Mouse (Mus musculus) forebrain, embryonic 14.5 days (tissue): ENCODE measurements around the gene Afp. TPM values are rescaled to one million over a fixed set of nuclear protein-coding genes. Genes with fewer than 3 reads are reported as not detected.

ENCODE experiments used
- ATAC-seq: fragments of 200-750 bp; cut with Nextera tagmentation; 2 replicates; pipeline ENCODE4 v1.8.0; 2017; ENCODE audit warnings: mild to moderate bottlenecking, moderate library complexity
- DNase-seq: peaks from one replicate; pipeline ENCODE4 v3.0.0-alpha.2; 2015; ENCODE audit warnings: low spot score
- H3K27ac ChIP-seq: fragments of 300-500 bp; sonication (generic); 2 replicates; pipeline ENCODE4 v1.5.1; 2014; ENCODE audit warnings: low read depth, mild to moderate bottlenecking, control low read depth, low read length, moderate library complexity
- H3K27me3 ChIP-seq: fragments of 300-500 bp; sonication (generic); replicated peaks from 2 replicates; pipeline ENCODE4 v1.6.1; 2014; ENCODE audit warnings: low read length, control low read depth, mixed read lengths; ENCODE audit not compliant: control insufficient read depth, insufficient read depth
- H3K36me3 ChIP-seq: fragments of 300-500 bp; sonication (generic); 2 replicates; pipeline ENCODE4 v1.6.1; 2014; ENCODE audit warnings: low read length, control low read depth; ENCODE audit not compliant: control insufficient read depth, insufficient read depth
- H3K4me1 ChIP-seq: fragments of 300-500 bp; sonication (generic); 2 replicates; pipeline ENCODE4 v1.6.1; 2014; ENCODE audit warnings: antibody characterized with exemption, low read length, control low read depth; ENCODE audit not compliant: control insufficient read depth, insufficient read depth
- H3K4me2 ChIP-seq: fragments of 300-500 bp; sonication (generic); 2 replicates; pipeline ENCODE4 v1.6.1; 2014; ENCODE audit warnings: mild to moderate bottlenecking, control low read depth, low read length
- H3K4me3 ChIP-seq: fragments of 300-500 bp; sonication (generic); 2 replicates; pipeline ENCODE4 v1.5.1; 2014; ENCODE audit warnings: low read depth, low read length, control low read depth
- H3K9ac ChIP-seq: fragments of 300-500 bp; sonication (generic); 2 replicates; pipeline ENCODE4 v1.6.1; 2014; ENCODE audit warnings: mild to moderate bottlenecking, low read length, control low read depth, moderate library complexity
- H3K9me3 ChIP-seq: fragments of 300-500 bp; sonication (generic); replicated peaks from 2 replicates; pipeline ENCODE4 v1.6.1; 2016; ENCODE audit warnings: low read length, control low read depth, mixed read lengths; ENCODE audit not compliant: control insufficient read depth
- whole genome bisulfite sequencing: fragments of 180-500 bp; shearing (Covaris S2); extraction: QIAGEN DNeasy Blood & Tissue Kit; methylation state at CpG from one replicate; pipeline ENCODE4 v1.1.7; 2014; 5-methylcytosine and 5-hydroxymethylcytosine counted together
- polyA plus RNA-seq: library from polyadenylated mRNA; unstranded; fragments of >200 nt; fragmentation: Nextera tagmentation; extraction: Ambion mirVana; gene quantifications from 2 replicates; pipeline ENCODE4 v1.2.1, GENCODE M21; 2014

Afp gene
- polyA plus RNA-seq, 1 experiment from 2014 or later = not detected

GRCm38 (mm10) chr5:90515561-90515960 is 25.0 kb downstream of the Afp start:
- no peak overlapping the region for H3K4me3 ChIP-seq
- H3K9me3 ChIP-seq = no peaks in the 10 kb centered on the region
- no peaks in the 10 kb centered on the region for H3K4me1 ChIP-seq
- H3K36me3 ChIP-seq = no peaks in the 10 kb centered on the region
- no peak overlapping the region for H3K9ac ChIP-seq
- H3K27ac ChIP-seq = no peak overlapping the region
- no peaks in the 10 kb centered on the region for H3K27me3 ChIP-seq
- WGBS = 89% methylated on average over 6 of the region's 6 CpGs
- no peak for ATAC-seq
- no peak overlapping the region for H3K4me2 ChIP-seq
- DNase-seq = no peak

- ATAC-seq (no peak), DNase-seq (no peak)
- Histone ChIP-seq H3K4me1 (no peaks in the 10 kb centered on the region), H3K27me3 (no peaks in the 10 kb centered on the region), H3K4me2 (no peak within 1 kb of the TSS), H3K27ac (no peak within 1 kb of the TSS), H3K9ac (no peak within 1 kb of the TSS), H3K9me3 (no peaks in the 10 kb centered on the region), H3K36me3 (no peaks in the 10 kb centered on the region), H3K4me3 (no peak within 1 kb of the TSS)
- WGBS = 85% methylated on average over 6 of the region's 6 CpGs
These were observed 28.0 kb downstream of the Afp start, which contains the start of gene Afm for GRCm38 (mm10) chr5:90518356-90519100. Gene Afm, plus strand, starts transcription at chr5:90518932.

DNA sequence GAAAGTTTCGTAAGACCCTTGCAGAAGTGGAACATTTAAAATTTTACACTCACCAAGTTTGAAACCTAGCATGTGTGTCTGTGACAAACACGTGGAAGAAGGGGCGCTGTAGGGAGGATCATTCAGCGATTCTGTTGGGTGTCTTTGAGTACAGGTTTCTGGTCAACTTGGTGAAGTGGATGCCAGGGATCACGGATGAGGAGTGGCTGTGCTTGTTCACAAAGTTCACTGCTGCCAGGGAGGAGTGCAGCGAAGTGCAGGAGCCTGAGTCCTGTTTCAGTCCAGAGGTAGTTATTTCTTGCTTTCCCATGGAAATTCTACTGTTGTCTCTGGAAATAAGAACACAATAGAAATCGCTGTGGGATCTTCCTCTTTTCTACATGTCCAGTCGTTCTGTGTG is 60.7 kb downstream of the Afp start:
- Histone ChIP-seq H3K27me3 (no peaks in the 10 kb centered on the region), H3K4me2 (no peak overlapping the region), H3K9ac (no peak overlapping the region), H3K9me3 (no peaks in the 10 kb centered on the region), H3K4me1 (no peaks in the 10 kb centered on the region), H3K36me3 (no peaks in the 10 kb centered on the region), H3K27ac (no peak overlapping the region), H3K4me3 (no peak overlapping the region)
- ATAC-seq = no peak
- WGBS = 86% methylated on average over 8 of the region's 8 CpGs
- no peak for DNase-seq

DNA sequence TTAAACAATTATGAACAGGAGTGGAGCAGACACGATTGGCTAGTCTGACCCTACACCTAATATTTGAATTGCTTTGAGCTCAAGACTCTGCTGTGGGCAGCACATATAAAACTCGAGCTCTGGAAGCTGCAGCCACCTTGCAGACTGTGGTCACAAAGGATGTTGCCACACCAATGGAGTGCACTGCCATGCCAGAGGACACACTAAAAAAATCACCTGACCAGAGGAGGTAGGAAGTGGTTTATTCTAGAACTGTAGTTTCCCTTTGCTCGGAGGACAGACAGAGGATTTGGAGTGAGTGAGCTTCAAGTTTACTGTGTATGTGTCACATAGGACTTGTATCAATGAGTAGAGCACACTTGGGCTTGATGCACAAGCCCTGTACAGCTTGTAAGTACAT is 65.5 kb downstream of the Afp start:
- no peaks in the 10 kb centered on the region for H3K27me3 ChIP-seq
- no peaks in the 10 kb centered on the region for H3K36me3 ChIP-seq
- ATAC-seq (no peak), DNase-seq (no peak)
- H3K4me2 ChIP-seq = no peak overlapping the region
- no peak overlapping the region for H3K9ac ChIP-seq
- no peak overlapping the region for H3K27ac ChIP-seq
- no peak overlapping the region for H3K4me3 ChIP-seq
- no peaks in the 10 kb centered on the region for H3K4me1 ChIP-seq
- no peaks in the 10 kb centered on the region for H3K9me3 ChIP-seq
- WGBS = 89% methylated on average over 3 of the region's 3 CpGs

Other genes with a start within 250 kb of the Afp start
- gene Ankrd17, start 124.2 kb upstream of the Afp start, polyA plus RNA-seq = 26.2 and 28.1 TPM in 2 replicates
- 3.6 and 6.2 TPM in 2 replicates for gene Gm9958, start 123.5 kb upstream of the Afp start, polyA plus RNA-seq
- not detected in 2 replicates for gene Alb, start 29.8 kb upstream of the Afp start, polyA plus RNA-seq
- gene Afm, start 28.2 kb downstream of the Afp start, polyA plus RNA-seq = not detected in 2 replicates
- gene 5830473C10Rik, start 70.4 kb downstream of the Afp start, polyA plus RNA-seq = not detected in 2 replicates
- 0.74 and 1.1 TPM in 2 replicates for gene Rassf6, start 149.9 kb downstream of the Afp start, polyA plus RNA-seq